Mouse (Mus musculus) liver, embryonic 12.5 days (tissue): ENCODE measurements around the gene Itgad. TPM values are rescaled to one million over a fixed set of nuclear protein-coding genes. Genes with fewer than 3 reads are reported as not detected.
A peak's percentile ranks its signal among the peaks of the same experiment; 100 is the strongest.

Source experiments
- ATAC-seq: fragments of 200-750 bp; cut with Nextera tagmentation; 2 replicates; pipeline ENCODE4 v1.8.0; 2017; ENCODE audit warnings: moderate number of reproducible peaks, mild to moderate bottlenecking, moderate library complexity
- H3K27ac ChIP-seq: fragments of 300-500 bp; sonication (generic); 2 replicates; pipeline ENCODE4 v1.5.1; 2016; ENCODE audit warnings: mild to moderate bottlenecking
- H3K27me3 ChIP-seq: fragments of 300-500 bp; sonication (generic); replicated peaks from 2 replicates; pipeline ENCODE4 v1.6.1; 2016; ENCODE audit warnings: mild to moderate bottlenecking, moderate library complexity
- H3K36me3 ChIP-seq: fragments of 300-500 bp; sonication (generic); 2 replicates; pipeline ENCODE4 v1.6.1; 2016; ENCODE audit warnings: mild to moderate bottlenecking, moderate library complexity
- H3K4me1 ChIP-seq: fragments of 300-500 bp; sonication (generic); 2 replicates; pipeline ENCODE4 v1.6.1; 2016
- H3K4me2 ChIP-seq: fragments of 300-500 bp; sonication (generic); 2 replicates; pipeline ENCODE4 v1.6.1; 2016; ENCODE audit warnings: mild to moderate bottlenecking, moderate library complexity
- H3K4me3 ChIP-seq: fragments of 300-500 bp; sonication (generic); 2 replicates; pipeline ENCODE4 v1.5.1; 2016; ENCODE audit warnings: mild to moderate bottlenecking, moderate library complexity
- H3K9ac ChIP-seq: fragments of 300-500 bp; sonication (generic); 2 replicates; pipeline ENCODE4 v1.6.1; 2016; ENCODE audit warnings: mild to moderate bottlenecking, moderate library complexity
- H3K9me3 ChIP-seq: fragments of 300-500 bp; sonication (generic); replicated peaks from 2 replicates; pipeline ENCODE4 v1.6.1; 2016; ENCODE audit warnings: mild to moderate bottlenecking, moderate library complexity
- WGBS: fragments of 180-500 bp; shearing (Covaris S2); methylation state at CpG from one replicate; pipeline ENCODE4 v1.1.7; 2016; ENCODE audit not compliant: insufficient replicate concordance; 5-methylcytosine and 5-hydroxymethylcytosine counted together
- polyA plus RNA-seq: library from polyadenylated mRNA; unstranded; fragments of >200 nt; fragmentation: Nextera tagmentation; extraction: Ambion mirVana; gene quantifications from 2 replicates; pipeline ENCODE4 v1.2.1, GENCODE M21; 2016

Itgad gene
- polyA plus RNA-seq, 1 experiment from 2014 or later, result not detected

DNA sequence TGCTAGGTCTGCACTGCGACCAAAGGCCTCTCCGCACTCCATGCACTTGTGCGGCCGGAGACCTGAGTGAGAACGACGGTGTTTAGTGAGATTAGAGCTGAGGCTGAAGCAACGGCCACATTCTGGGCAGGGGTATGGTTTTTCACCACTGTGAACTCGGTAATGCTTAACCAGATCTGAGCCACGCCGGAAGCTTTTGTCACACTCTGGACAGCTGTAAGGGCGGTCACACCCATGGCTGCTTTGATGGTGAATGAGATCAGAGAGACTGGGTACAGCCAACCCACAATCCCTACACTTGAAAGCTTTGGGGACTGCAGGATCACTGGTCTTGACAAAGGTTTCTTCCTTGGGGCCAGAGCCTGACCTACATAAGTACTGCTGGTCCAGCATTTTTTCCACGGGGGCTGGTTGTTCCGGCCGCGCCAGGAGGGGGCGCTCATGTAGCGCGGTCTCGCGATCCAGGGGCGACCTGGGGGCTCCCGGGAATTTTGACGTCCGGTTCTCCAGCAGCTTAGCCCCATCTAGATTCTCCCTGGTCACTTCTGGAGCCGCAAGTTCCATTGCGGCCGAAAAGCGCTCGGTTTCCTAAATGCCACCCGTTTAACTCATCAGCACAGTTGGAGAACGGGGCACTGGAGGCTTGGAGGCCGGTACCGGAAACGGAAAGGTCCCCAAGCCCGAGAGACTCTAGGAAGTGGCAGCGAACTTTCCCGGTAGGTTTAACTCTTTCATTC, 82.8 kb downstream of the Itgad start, which contains the start of gene Armc5:
Gene Armc5 (plus strand): TSS at position 487 of the 737 bp plus-strand sequence.
- H3K4me3 ChIP-seq, result peak within 1 kb of the TSS; percentile 81
- no peaks in the 10 kb centered on the region for H3K9me3 ChIP-seq
- peak within 1 kb of the TSS; percentile 87 for H3K4me2 ChIP-seq
- ATAC-seq, result peak; percentile 19
- H3K9ac ChIP-seq, result peak within 1 kb of the TSS; percentile 88
- WGBS, result 23% methylated on average over 37 of the region's 37 CpGs
- H3K27me3 ChIP-seq, result no peaks in the 10 kb centered on the region
- peak within 1 kb of the TSS; percentile 99 for H3K27ac ChIP-seq
- peaks cover 33% of the 10 kb centered on the region for H3K36me3 ChIP-seq
- peaks cover 33% of the 10 kb centered on the region for H3K4me1 ChIP-seq

DNA sequence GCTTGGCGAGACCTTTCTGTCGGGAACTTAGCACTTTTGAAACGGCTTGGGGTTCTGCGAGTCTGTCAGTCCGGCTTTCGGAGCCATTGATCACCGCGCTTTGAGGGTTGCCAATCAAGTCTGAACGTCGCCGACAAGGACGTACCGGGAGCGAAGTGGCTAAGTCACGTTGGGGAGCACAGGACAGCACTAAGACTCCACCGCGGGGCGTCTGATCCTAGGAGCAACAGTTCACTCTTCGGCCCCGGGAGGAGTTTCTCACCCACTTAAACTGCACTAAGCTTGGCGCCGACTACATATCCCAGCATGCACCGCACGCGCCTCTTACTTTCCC, 83.4 kb downstream of the Itgad start:
- H3K9me3 ChIP-seq, result no peaks in the 10 kb centered on the region
- peak overlapping the region; percentile 88 for H3K9ac ChIP-seq
- H3K4me3 ChIP-seq, result peak overlapping the region; percentile 81
- WGBS, result 0% methylated on average over 25 of the region's 25 CpGs
- peaks cover 38% of the 10 kb centered on the region for H3K36me3 ChIP-seq
- H3K27ac ChIP-seq, result peak overlapping the region; percentile 99
- peaks cover 33% of the 10 kb centered on the region for H3K4me1 ChIP-seq
- no peak for ATAC-seq
- H3K4me2 ChIP-seq, result peak overlapping the region; percentile 87
- H3K27me3 ChIP-seq, result no peaks in the 10 kb centered on the region

DNA sequence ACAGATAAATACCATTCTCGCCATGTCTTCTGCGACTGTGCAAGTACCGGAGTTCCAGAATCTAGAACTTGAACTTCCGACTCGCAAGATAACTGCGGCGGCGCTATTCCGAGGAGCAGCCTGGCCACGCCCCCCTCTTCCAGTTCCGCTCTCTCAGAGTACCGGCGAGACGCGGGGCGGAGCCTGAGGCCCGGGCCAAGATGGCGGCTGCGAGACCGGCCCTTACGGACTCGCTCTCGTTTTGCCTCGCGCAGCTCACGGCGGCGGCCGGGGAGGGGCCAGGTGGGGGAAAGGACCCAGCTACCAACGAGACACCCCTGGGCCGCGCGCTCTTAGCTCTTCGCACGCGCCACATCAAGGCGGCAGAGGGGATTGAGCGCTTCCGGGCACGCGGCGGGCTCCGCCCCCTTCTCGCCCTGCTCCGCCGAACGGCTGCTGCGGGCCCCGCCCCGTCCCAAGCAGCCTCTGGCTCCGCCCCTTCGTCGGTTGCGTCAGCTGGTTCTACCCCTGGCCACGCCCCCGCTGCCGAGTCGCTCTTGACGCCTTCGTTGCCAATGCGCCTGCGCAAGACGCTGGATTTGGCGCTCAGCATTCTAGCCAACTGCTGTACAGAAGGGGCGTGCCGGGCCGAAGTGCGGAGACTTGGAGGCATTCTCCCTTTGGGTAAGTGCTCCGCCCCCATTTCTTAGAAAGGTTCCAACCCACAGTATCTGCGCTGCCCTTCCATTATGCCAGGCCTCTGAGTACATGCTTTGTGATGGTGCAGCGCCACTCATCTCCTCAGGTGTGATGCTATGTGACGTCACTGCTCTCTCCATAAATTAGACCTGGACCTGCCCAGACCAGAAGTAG, 84.0 kb downstream of the Itgad start, which contains the start of gene 9130023H24Rik:
Gene 9130023H24Rik (minus strand): TSS at position 105 of the 852 bp plus-strand sequence.
- Histone ChIP-seq H3K27ac (peak within 1 kb of the TSS; percentile 99), H3K4me1 (peaks cover 33% of the 10 kb centered on the region), H3K36me3 (peaks cover 44% of the 10 kb centered on the region), H3K9ac (peak within 1 kb of the TSS; percentile 88), H3K9me3 (no peaks in the 10 kb centered on the region), H3K4me3 (peak within 1 kb of the TSS; percentile 81), H3K4me2 (peak within 1 kb of the TSS; percentile 87), H3K27me3 (no peaks in the 10 kb centered on the region)
- under 1% methylated on average over 72 of the region's 72 CpGs for WGBS
- ATAC-seq, result peak; percentile 90

DNA sequence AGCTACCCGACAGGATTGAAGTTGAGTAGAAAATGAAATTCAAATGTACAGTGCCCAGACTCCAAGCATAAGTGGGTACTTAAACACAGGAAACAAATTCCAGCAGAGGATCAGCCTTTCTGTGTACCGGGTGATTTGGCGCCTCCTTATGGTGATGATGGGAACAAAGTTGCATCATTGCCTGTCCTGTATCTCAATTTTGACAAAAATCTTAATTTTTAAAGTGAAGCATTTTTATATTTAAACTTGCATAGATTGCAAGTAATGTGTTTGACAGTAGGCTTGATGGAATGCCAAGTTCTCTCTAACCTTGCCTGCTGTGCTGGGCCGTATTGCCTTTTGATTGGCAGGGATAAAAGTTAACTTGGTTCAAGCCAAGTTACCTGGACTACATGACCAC, 84.8 kb downstream of the Itgad start:
- peak overlapping the region; percentile 81 for H3K4me3 ChIP-seq
- H3K27me3 ChIP-seq, result no peaks in the 10 kb centered on the region
- peak overlapping the region; percentile 87 for H3K4me2 ChIP-seq
- ATAC-seq, result no peak
- no peaks in the 10 kb centered on the region for H3K9me3 ChIP-seq
- H3K27ac ChIP-seq, result peak overlapping the region; percentile 99
- H3K9ac ChIP-seq, result peak overlapping the region; percentile 60
- peaks cover 33% of the 10 kb centered on the region for H3K4me1 ChIP-seq
- H3K36me3 ChIP-seq, result peaks cover 48% of the 10 kb centered on the region
- 25% methylated on average over 4 of the region's 4 CpGs for WGBS

DNA sequence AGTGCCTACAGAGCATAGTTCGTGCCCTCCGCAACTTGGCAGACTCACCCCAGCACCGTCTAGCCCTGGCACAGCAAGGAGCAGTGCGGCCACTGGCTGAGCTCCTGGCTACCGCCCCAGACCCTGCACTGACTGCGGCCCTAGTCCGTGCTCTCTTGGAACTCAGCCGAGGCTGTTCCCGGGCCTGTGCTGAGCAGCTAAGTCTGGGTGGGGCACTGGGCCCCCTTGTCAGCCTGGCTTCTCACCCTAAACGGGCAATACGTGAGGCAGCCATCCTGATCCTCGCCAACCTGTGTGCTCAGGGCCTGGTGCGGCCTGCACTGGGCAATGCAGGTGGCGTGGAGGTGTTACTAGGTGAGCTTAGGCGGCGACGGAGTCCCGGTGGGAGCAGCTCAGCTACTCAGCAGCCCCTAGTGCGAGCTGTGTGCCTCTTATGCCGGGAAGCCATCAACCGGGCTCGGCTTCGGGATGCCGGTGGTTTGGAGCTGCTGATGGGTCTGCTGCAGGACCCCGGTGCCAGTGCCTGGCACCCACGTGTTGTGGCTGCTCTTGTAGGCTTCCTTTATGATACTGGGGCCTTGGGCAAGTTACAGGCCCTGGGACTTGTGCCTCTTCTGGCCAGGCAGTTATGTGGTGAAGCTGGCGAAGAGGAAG, 86.1 kb downstream of the Itgad start:
- H3K4me3 ChIP-seq, result no peak overlapping the region
- peaks cover 33% of the 10 kb centered on the region for H3K4me1 ChIP-seq
- no peak for ATAC-seq
- no peaks in the 10 kb centered on the region for H3K27me3 ChIP-seq
- H3K27ac ChIP-seq, result 0 out of 2 replicates have a peak overlapping the region, but pooled peaks have one; percentile 1
- H3K4me2 ChIP-seq, result no peak overlapping the region
- WGBS, result 91% methylated on average over 27 of the region's 27 CpGs
- peaks cover 61% of the 10 kb centered on the region for H3K36me3 ChIP-seq
- no peaks in the 10 kb centered on the region for H3K9me3 ChIP-seq
- H3K9ac ChIP-seq, result peak overlapping the region; percentile 60; the same call in 1 of the 2 replicates

DNA sequence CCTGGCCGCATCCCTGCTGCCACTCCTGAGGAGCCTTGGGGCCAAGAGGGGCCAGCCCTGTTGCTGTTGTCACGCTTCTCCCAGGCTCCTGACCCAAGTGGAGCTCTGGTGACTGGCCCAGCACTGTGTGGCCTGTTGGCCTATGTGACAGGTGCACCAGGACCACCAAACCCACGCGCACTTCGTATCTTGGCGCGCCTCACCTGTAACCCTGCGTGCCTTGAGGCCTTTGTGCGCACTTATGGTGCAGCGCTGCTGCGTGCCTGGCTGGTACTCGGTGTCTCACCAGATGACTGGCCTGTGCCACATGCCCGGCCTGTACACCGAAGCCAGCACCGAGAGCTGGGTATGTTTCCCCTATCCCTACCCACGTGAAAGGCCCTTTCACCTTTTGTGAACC, 88.2 kb downstream of the Itgad start:
- H3K27ac ChIP-seq, result no peak overlapping the region
- H3K27me3 ChIP-seq, result peaks cover 8% of the 10 kb centered on the region; the same call in 1 of the 2 replicates
- peaks cover 40% of the 10 kb centered on the region for H3K4me1 ChIP-seq
- no peak overlapping the region for H3K4me3 ChIP-seq
- H3K9ac ChIP-seq, result no peak overlapping the region
- H3K9me3 ChIP-seq, result no peaks in the 10 kb centered on the region
- H3K36me3 ChIP-seq, result peaks cover 54% of the 10 kb centered on the region
- no peak overlapping the region for H3K4me2 ChIP-seq
- WGBS, result 89% methylated on average over 16 of the region's 16 CpGs
- ATAC-seq, result no peak

DNA sequence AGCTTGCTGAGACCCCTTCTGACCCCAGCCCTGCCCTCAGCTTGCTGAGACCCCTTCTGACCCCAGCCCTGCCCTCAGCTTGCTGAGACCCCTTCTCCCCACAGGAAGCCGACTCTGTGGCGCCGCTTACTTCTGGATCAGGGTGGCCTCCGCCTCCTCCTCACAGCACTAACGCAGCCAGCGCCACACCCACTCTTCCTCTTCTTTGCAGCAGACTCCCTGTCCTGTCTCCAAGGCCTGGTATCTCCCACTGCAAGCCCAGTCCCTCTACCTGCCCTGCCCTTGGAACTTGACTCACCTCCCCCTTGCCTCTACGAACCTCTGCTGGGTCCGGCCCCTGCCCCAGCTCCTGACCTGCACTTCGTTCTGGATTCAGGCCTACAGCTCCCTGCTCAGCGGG, 89.7 kb downstream of the Itgad start:
- ATAC-seq, result no peak
- H3K27me3 ChIP-seq, result peaks cover 15% of the 10 kb centered on the region; the same call in 1 of the 2 replicates
- no peak overlapping the region for H3K9ac ChIP-seq
- 80% methylated on average over 10 of the region's 10 CpGs for WGBS
- H3K9me3 ChIP-seq, result no peaks in the 10 kb centered on the region
- no peak overlapping the region for H3K4me3 ChIP-seq
- H3K27ac ChIP-seq, result no peak overlapping the region
- H3K4me2 ChIP-seq, result no peak overlapping the region
- H3K4me1 ChIP-seq, result peaks cover 39% of the 10 kb centered on the region
- peaks cover 54% of the 10 kb centered on the region for H3K36me3 ChIP-seq

DNA sequence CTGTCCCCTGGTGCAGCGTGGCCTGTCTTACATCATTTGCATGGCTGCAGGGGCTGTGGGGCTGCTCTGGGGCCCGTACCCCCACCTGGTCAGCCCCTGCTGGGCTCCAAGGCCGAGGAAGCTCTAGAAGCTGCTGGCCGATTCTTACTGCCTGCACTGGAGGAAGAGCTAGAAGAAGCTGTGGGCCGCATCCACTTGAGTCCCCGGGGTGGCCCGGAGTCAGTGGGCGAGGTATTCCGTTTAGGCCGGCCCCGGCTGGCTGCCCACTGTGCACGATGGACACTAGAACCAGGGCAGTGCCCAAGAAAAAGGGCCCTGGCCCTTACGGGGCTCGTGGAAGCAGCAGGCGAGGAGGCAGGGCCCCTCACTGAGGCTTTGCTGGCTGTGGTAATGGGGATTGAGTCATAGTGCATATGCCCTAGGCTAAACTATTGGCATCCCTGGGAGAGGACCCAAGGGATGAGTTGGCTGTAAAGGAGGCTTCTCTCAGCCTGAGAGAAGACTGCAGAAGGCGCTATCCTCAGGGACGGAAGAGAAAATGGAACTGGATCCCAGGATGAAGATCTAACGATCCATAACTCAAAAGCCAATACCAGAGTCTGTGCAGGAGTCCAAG, 90.3 kb downstream of the Itgad start:
- Histone ChIP-seq H3K27ac (no peak overlapping the region), H3K27me3 (peaks cover 18% of the 10 kb centered on the region; the same call in 1 of the 2 replicates), H3K36me3 (peaks cover 53% of the 10 kb centered on the region), H3K9me3 (no peaks in the 10 kb centered on the region), H3K4me1 (peaks cover 33% of the 10 kb centered on the region), H3K4me3 (no peak overlapping the region), H3K4me2 (no peak overlapping the region), H3K9ac (no peak overlapping the region)
- WGBS, result 85% methylated on average over 18 of the region's 18 CpGs
- no peak for ATAC-seq

DNA sequence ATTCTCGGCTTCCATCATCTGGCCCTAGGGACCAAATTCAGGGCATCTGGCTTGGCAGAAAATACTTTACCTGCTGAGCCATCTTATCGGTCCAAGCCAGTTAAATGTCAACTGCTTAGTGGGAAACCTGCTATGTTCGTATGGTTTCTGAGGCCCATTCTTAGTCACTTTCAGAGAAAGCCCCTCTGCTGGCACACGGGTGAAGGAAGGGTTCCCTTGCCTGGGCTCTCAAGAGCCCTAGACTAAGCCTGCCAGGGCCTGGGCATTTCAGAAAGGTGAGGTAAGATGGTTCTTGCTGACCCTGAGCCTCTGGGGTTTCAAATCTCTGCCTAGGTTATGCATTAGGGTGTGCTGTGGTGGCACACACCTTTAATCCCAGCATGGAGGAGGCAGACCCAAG, 91.4 kb downstream of the Itgad start:
- 82% methylated on average over 4 of the region's 4 CpGs for WGBS
- Histone ChIP-seq H3K27ac (no peak overlapping the region), H3K9ac (no peak overlapping the region), H3K27me3 (peaks cover 23% of the 10 kb centered on the region; the same call in 1 of the 2 replicates), H3K4me2 (no peak overlapping the region), H3K36me3 (peaks cover 48% of the 10 kb centered on the region), H3K9me3 (no peaks in the 10 kb centered on the region), H3K4me1 (peaks cover 30% of the 10 kb centered on the region), H3K4me3 (no peak overlapping the region)
- ATAC-seq, result no peak

DNA sequence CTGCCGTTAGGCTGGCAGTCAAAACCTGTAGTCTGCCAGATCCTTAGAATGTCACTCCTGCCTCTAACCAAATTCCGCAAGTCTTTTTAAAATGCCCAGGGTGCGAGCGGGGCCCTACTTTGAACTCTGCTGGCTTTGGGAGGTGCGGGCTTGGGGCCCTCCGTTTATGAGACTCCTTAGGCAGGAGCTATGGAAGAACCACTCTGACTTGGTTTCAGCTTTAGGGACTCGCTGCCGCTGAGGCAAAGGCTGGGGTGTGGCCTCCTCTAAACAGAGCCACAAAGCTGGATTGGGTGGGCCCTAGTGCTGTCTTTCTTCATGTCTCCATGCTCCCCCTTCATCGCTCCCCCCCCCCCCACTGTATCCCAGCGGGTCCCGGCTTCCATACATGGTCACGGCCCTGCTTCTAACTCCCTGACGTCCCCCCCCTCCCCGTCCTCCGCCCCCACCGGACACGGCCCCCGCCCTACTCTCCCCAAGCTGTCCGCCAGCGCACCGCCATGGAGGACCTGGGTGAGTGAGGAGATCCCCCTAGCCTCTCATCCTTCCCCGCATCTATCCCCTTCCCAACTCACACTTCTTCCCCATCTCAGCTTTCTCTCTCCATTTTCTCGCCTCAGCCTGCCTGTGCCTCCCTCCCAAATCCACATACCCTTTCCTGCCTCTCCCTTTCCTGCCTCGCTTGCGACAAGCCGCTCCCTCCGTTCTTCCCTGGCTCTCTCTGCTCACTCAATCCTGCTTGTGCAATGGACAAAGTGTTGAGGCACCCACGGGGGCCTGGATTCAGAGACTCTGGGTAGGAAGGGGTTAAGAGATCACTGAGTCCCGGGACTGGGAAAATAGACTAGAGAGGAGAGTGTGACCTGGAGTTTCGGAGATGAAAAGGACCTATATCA, 92.6 kb downstream of the Itgad start, which contains the start of gene Tgfb1i1:
Gene Tgfb1i1 (plus strand): TSS at position 317 of the 896 bp plus-strand sequence.
- Histone ChIP-seq H3K4me2 (peak within 1 kb of the TSS; percentile 78), H3K9me3 (no peaks in the 10 kb centered on the region), H3K36me3 (peaks cover 36% of the 10 kb centered on the region), H3K9ac (peak within 1 kb of the TSS; percentile 72), H3K4me1 (peaks cover 26% of the 10 kb centered on the region), H3K27ac (peak within 1 kb of the TSS; percentile 63), H3K4me3 (peak within 1 kb of the TSS; percentile 59), H3K27me3 (peaks cover 32% of the 10 kb centered on the region)
- ATAC-seq, result peak; percentile 58
- 9% methylated on average over 29 of the region's 30 CpGs for WGBS
